Mouse (Mus musculus): ENCODE measurements around the gene Wwox.

DNA sequence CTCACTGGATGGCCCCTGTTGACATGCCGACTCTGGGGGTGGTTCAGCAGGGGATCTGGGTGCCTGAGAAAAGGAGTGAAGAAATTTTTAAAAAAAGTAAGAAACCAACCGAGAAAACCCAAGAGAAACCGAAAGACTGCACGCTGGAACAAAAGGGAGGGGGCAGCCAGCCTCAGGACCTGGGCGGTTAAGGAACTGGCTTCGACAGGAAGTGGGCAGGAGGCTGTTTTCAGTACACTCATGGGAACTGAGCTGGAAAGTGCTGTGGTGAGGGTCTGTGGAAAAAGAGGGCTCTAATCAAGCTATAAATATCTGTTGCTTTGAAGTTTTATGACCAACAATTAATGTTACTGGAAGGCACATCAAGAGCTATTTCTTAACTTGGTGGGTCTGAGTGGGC is 794.6 kb downstream of the Wwox start:
- TF ChIP-seq CTCF (IDR thresholded peaks at IDR 0.05; ENCODE audit: low read depth, low read length) (no peak), POLR2A (IDR thresholded peaks at IDR 0.05; ENCODE audit: borderline replicate concordance, low read depth, low read length) (no peak)
